In genomic region chr11:19737331-19737730, GRCm38 (mm10) we compare ENCODE assay signal across 11 mouse cellular contexts.
DNase-seq lines count a peak whose midpoint lies in the region; ATAC-seq and TF ChIP-seq lines count a peak whose summit lies in the region.
"Had no signal": no experiment of that assay in that cellular context is flagged by ENCODE, and none has a peak within 500 bp of the region (broad histone marks: within the 10 kb centered on the region; RNA-seq: fewer than 3 reads in every experiment).

No protein-coding gene starts in this region.

- no peak overlapping the region for H3K4me3 ChIP-seq in heart, embryonic 12.5 days
- no peak overlapping the region for H3K4me3 ChIP-seq in heart, embryonic 10.5 days
- no peak overlapping the region for H3K4me3 ChIP-seq in heart, embryonic 15.5 days
- H3K4me3 ChIP-seq: liver, embryonic 15.5 days had no signal

- in situ Hi-C loops in Patski (cut with MboI; ENCODE audit: low pct_unique_long_range_greater_than_20kb) = no loop called here

- peak; percentile 36; the same call in 1 of the 2 replicates for ATAC-seq in heart, embryonic 12.5 days (ENCODE audit: insufficient number of reproducible peaks, low FRiP score)
- peak; percentile 56 for ATAC-seq in Patski
- peak; percentile 64; the same call in 1 of the 2 replicates for ATAC-seq in heart, embryonic 15.5 days (replicated peaks; ENCODE audit: insufficient number of reproducible peaks, insufficient read depth, low FRiP score, low read depth)

- H3K9ac ChIP-seq in heart, embryonic 12.5 days = no peak overlapping the region
- no peak overlapping the region for H3K9ac ChIP-seq in heart, embryonic 15.5 days
- H3K9ac ChIP-seq: liver, embryonic 15.5 days had no signal

- no peak overlapping the region for H3K27ac ChIP-seq in heart, embryonic 12.5 days (ENCODE audit: poor library complexity, severe bottlenecking)
- H3K27ac ChIP-seq in heart, embryonic 10.5 days = no peak overlapping the region
- 0 out of 2 replicates have a peak overlapping the region, but pooled peaks have one; percentile 17 for H3K27ac ChIP-seq in heart, embryonic 15.5 days
- H3K27ac ChIP-seq: liver, embryonic 15.5 days had no signal

- peaks cover 3% of the 10 kb centered on the region; the same call in 1 of the 2 replicates for H3K4me1 ChIP-seq in heart, embryonic 12.5 days (replicated peaks)
- H3K4me1 ChIP-seq in heart, embryonic 10.5 days = 0 out of 2 replicates have a peak, but pooled peaks cover 3% of the 10 kb centered on the region
- 0 out of 2 replicates have a peak, but pooled peaks cover 3% of the 10 kb centered on the region for H3K4me1 ChIP-seq in heart, embryonic 15.5 days (replicated peaks)
- H3K4me1 ChIP-seq: liver, embryonic 15.5 days had no signal

- TF ChIP-seq CTCF in Patski (IDR thresholded peaks at IDR 0.05) = no peak

- 49% methylated on average over 5 of the region's 5 CpGs for WGBS in heart, embryonic 12.5 days
- WGBS in heart, embryonic 10.5 days = 72% methylated on average over 5 of the region's 5 CpGs
- 50% methylated on average over 5 of the region's 5 CpGs for WGBS in heart, embryonic 15.5 days

- H3K36me3 ChIP-seq in heart, embryonic 12.5 days = no peaks in the 10 kb centered on the region
- no peaks in the 10 kb centered on the region for H3K36me3 ChIP-seq in heart, embryonic 10.5 days
- H3K36me3 ChIP-seq in heart, embryonic 15.5 days = no peaks in the 10 kb centered on the region
- H3K36me3 ChIP-seq: liver, embryonic 15.5 days had no signal

- no peaks in the 10 kb centered on the region for H3K27me3 ChIP-seq in heart, embryonic 12.5 days (replicated peaks)
- H3K27me3 ChIP-seq in heart, embryonic 10.5 days (ENCODE audit: insufficient read depth, poor library complexity, severe bottlenecking) = no peaks in the 10 kb centered on the region
- no peaks in the 10 kb centered on the region for H3K27me3 ChIP-seq in Patski
- no peaks in the 10 kb centered on the region for H3K27me3 ChIP-seq in heart, embryonic 15.5 days
- H3K27me3 ChIP-seq: liver, embryonic 15.5 days had no signal

- CTCF ChIA-PET in Patski (lab: Charles Lee) = interaction anchor here (1.1 to 1.4 kb wide), 3 partner anchors 10 to 23 kb away, joined by 3 to 5 read pairs (median 4); no protein-coding TSS in a partner anchor

- no peak overlapping the region for H3K4me2 ChIP-seq in heart, embryonic 12.5 days
- no peak overlapping the region for H3K4me2 ChIP-seq in heart, embryonic 15.5 days
- H3K4me2 ChIP-seq: liver, embryonic 15.5 days had no signal

- 0 out of 2 replicates have a peak, but pooled peaks cover 3% of the 10 kb centered on the region for H3K9me3 ChIP-seq in heart, embryonic 12.5 days (replicated peaks)
- H3K9me3 ChIP-seq in heart, embryonic 10.5 days = no peaks in the 10 kb centered on the region; the same call in 1 of the 2 replicates
- H3K9me3 ChIP-seq in heart, embryonic 15.5 days (replicated peaks) = no peaks in the 10 kb centered on the region
- H3K9me3 ChIP-seq: liver, embryonic 15.5 days had no signal

- no peak for DNase-seq in heart, embryonic 10.5 days (ENCODE audit: low spot score)
- DNase-seq in Patski (ENCODE audit: low read depth, low spot score) = no peak
- DNase-seq in lung, postnatal 36 days = peak; percentile 18
- DNase-seq in ovary, adult 18-20 months (ENCODE audit: low spot score) = no peak
- DNase-seq in right cerebral cortex, postnatal 4 days = no peak
- DNase-seq in cerebellum, postnatal 4 days (ENCODE audit: low spot score in 2 of 2) = no peak
- DNase-seq: layer of hippocampus, adult 9-11 months; thymus, postnatal 4 days had no signal

- POLR2A ChIA-PET in Patski (lab: Charles Lee) = no interaction called here
